In genomic region chr4:154335761-154336160, GRCm38 (mm10) we compare ENCODE assay signal across 8 mouse cellular contexts. TPM values are rescaled to one million over a fixed set of nuclear protein-coding genes. Genes with fewer than 3 reads are reported as not detected.
A peak's percentile ranks its signal among the peaks of the same experiment; 100 is the strongest.
DNase-seq lines count a peak whose midpoint lies in the region; TF ChIP-seq lines count a peak whose summit lies in the region.

TSS of gene B230104I21Rik (plus strand) at chr4:154336127.

- peak within 1 kb of the TSS; percentile 31 for H3K4me3 ChIP-seq in bone marrow, adult 2 months (replicated peaks; ENCODE audit: control insufficient read depth, low read depth, low read length)
- H3K4me3 ChIP-seq in hindbrain, embryonic 10.5 days, result peak within 1 kb of the TSS; percentile 36

- H3K4me1 ChIP-seq in bone marrow, adult 2 months (ENCODE audit: control insufficient read depth, insufficient read depth, low read length), result no peaks in the 10 kb centered on the region
- peaks cover 66% of the 10 kb centered on the region for H3K4me1 ChIP-seq in hindbrain, embryonic 10.5 days (replicated peaks)

- 83% methylated on average over 12 of the region's 12 CpGs for WGBS in bone marrow, adult 2 months
- 80% methylated on average over 12 of the region's 12 CpGs for WGBS in hindbrain, embryonic 10.5 days

- peak; percentile 34 for DNase-seq in embryo, embryonic 11 days
- no peak for DNase-seq in embryo, embryonic 9.5 days (ENCODE audit: extremely low spot score)
- no peak for DNase-seq in hindbrain, embryonic 10.5 days (ENCODE audit: low spot score)
- peak; percentile 22 to 41 for DNase-seq in left cerebral cortex, postnatal 36 days (ENCODE audit: low spot score in 2 of 2)
- DNase-seq in retina, postnatal 1 day, result peak; percentile 82
- no peak for DNase-seq in urinary bladder, adult 2 months (ENCODE audit: low spot score)
- DNase-seq in kidney, postnatal 36 days, result no peak

- intact Hi-C loops in left cerebral cortex, postnatal 36 days (cut with DNase I), result loop anchor here (10.0 kb wide), 1 partner anchor 459 kb away; no protein-coding TSS in a partner anchor

- no peak for TF ChIP-seq POLR2A in bone marrow, adult 2 months (IDR thresholded peaks at IDR 0.05; ENCODE audit: borderline replicate concordance, control insufficient read depth, low read depth, low read length)

- no peaks in the 10 kb centered on the region for H3K9me3 ChIP-seq in hindbrain, embryonic 10.5 days

- TF ChIP-seq CTCF in bone marrow, adult 2 months (IDR thresholded peaks at IDR 0.05; ENCODE audit: control insufficient read depth, insufficient read depth, low read length), result no peak

- H3K27me3 ChIP-seq in hindbrain, embryonic 10.5 days (ENCODE audit: insufficient read depth, poor library complexity, severe bottlenecking), result peaks cover 90% of the 10 kb centered on the region

- peaks cover 5% of the 10 kb centered on the region; the same call in 1 of the 2 replicates for H3K36me3 ChIP-seq in hindbrain, embryonic 10.5 days

- H3K27ac ChIP-seq in bone marrow, adult 2 months (ENCODE audit: control insufficient read depth, insufficient read depth, low read depth, low read length, poor library complexity), result no peak within 1 kb of the TSS
- H3K27ac ChIP-seq in hindbrain, embryonic 10.5 days, result peak within 1 kb of the TSS; percentile 82

RNA-seq across cellular contexts. Expression of gene B230104I21Rik, which starts in this region (rescaled TPM):
- not detected in 2 replicates for polyA plus RNA-seq in bone marrow, adult 2 months (2011; ENCODE audit: insufficient read depth, insufficient read length, low replicate concordance, missing spikeins)
- not detected in 2 replicates for polyA plus RNA-seq in hindbrain, embryonic 10.5 days (2016; fragmentation: Nextera tagmentation; extraction: Ambion mirVana)
- not detected for total RNA-seq in left cerebral cortex, postnatal 36 days (2021)
- polyA plus RNA-seq in urinary bladder, adult 2 months (2012; rRNA removed), result not detected in 2 replicates

Comparison
In these comparisons a context has a peak if more than half of its experiments do, and no peak if none do; other contexts are left out.
1. DNase-seq: peak in embryo, embryonic 11 days (single experiment) and retina, postnatal 1 day (single experiment); none in embryo, embryonic 9.5 days (single experiment), hindbrain, embryonic 10.5 days (single experiment), urinary bladder, adult 2 months (single experiment) and kidney, postnatal 36 days (0 of 2).
2. Peak in DNase-seq in left cerebral cortex, postnatal 36 days; RNA of the gene not detected or under 1 TPM.